Mouse (Mus musculus) heart, adult 2 months (tissue): ENCODE results near the gene Ppard. TPM values are rescaled to one million over a fixed set of nuclear protein-coding genes. Genes with fewer than 3 reads are reported as not detected.
A peak's percentile ranks its signal among the peaks of the same experiment; 100 is the strongest.

Source experiments
- DNase-seq, 2 experiments: peaks; one replicate each; pipeline ENCODE4 v3.0.0; 2021
- H3K27ac ChIP-seq: fragments of 200-600 bp; 2 replicates; pipeline ENCODE4 v1.8.1; 2022
- H3K27me3 ChIP-seq: fragments of 200-500 bp; 2 replicates; pipeline ENCODE4 v1.6.1; 2012; ENCODE audit warnings: mild to moderate bottlenecking, low read length, inconsistent platforms, mixed read lengths; ENCODE audit not compliant: control insufficient read depth, insufficient read depth
- H3K36me3 ChIP-seq: fragments of 200-500 bp; 2 replicates; pipeline ENCODE4 v1.6.1; 2012; ENCODE audit warnings: low read length, inconsistent platforms; ENCODE audit not compliant: control insufficient read depth, insufficient read depth
- H3K4me1 ChIP-seq: fragments of 200-500 bp; 2 replicates; pipeline ENCODE4 v1.6.1; 2011; ENCODE audit warnings: low read length; ENCODE audit not compliant: control insufficient read depth, insufficient read depth
- H3K4me3 ChIP-seq: fragments of 200-600 bp; 2 replicates; pipeline ENCODE4 v1.8.1; 2022
- H3K79me2 ChIP-seq: fragments of 200-500 bp; replicated peaks from 2 replicates; pipeline ENCODE4 v1.6.1; 2012; ENCODE audit warnings: mild to moderate bottlenecking, inconsistent platforms, low read length, moderate library complexity, mixed read lengths; ENCODE audit not compliant: control insufficient read depth, insufficient read depth
- H3K9ac ChIP-seq: fragments of 200-500 bp; 2 replicates; pipeline ENCODE4 v1.6.1; 2012; ENCODE audit warnings: low read depth, mild to moderate bottlenecking, control low read depth, inconsistent platforms, low read length, mixed read lengths
- CTCF ChIP-seq: fragments of 200-600 bp; IDR thresholded peaks from 2 replicates; pipeline ENCODE4 v1.8.1; 2022; ENCODE audit warnings: antibody characterized with exemption, mild to moderate bottlenecking, moderate library complexity
- EP300 ChIP-seq: fragments of 200-500 bp; IDR thresholded peaks from 2 replicates; pipeline ENCODE4 v1.6.1; 2011; ENCODE audit warnings: low read depth, low read length, control low read depth; ENCODE audit not compliant: insufficient read depth
- POLR2A ChIP-seq: fragments of 200-500 bp; IDR thresholded peaks from 2 replicates; pipeline ENCODE4 v1.6.1; 2011; ENCODE audit warnings: mild to moderate bottlenecking, low read depth, low read length, control low read depth; ENCODE audit not compliant: insufficient read depth
- WGBS: fragments of 180-500 bp; shearing (Covaris S2); methylation state at CpG from one replicate; pipeline ENCODE4 v1.1.7; 2018; 5-methylcytosine and 5-hydroxymethylcytosine counted together
- intact Hi-C: fragments of 180-260 bp; cut with DNase I; formaldehyde crosslinking; loops from one replicate; pipeline ENCODE4 v1.15.1; 2025
- polyA plus RNA-seq: library from polyadenylated mRNA; depleted of rRNA; stranded (reverse); fragments of >200 nt; gene quantifications from 2 replicates; pipeline ENCODE4 v1.2.3, GENCODE M21; 2012
- total RNA-seq, 2 experiments: library from RNA; stranded (reverse); gene quantifications; 2 replicates each; pipeline ENCODE4 v1.2.3; 2021

Gene Ppard
- total and polyA plus RNA-seq, 3 experiments = 31.5 to 35.9 (median 33.0) TPM

- Histone ChIP-seq H3K4me3 (peak overlapping the region; percentile 45), H3K27me3 (no peaks in the 10 kb centered on the region), H3K36me3 (no peaks in the 10 kb centered on the region), H3K4me1 (peaks cover 5% of the 10 kb centered on the region), H3K9ac (no peak overlapping the region), H3K27ac (peak overlapping the region; percentile 54; the same call in 1 of the 2 replicates), H3K79me2 (no peaks in the 10 kb centered on the region)
- WGBS = 27% methylated on average over 17 of the region's 17 CpGs
- peak in 1 of 2 experiments; percentile 36 for DNase-seq
- TF ChIP-seq POLR2A = no peak
- no peak for TF ChIP-seq EP300
- peak; percentile 51 for TF ChIP-seq CTCF
- intact Hi-C loops = loop anchor here (2.0 kb wide), 1 partner anchor 16 kb away; the partner anchor contains the start of gene Rpl10a
Measured at GRCm38 (mm10) chr17:28312232-28313211, 80.0 kb downstream of the Ppard start.

GRCm38 (mm10) chr17:28313212-28313879, 80.8 kb downstream of the Ppard start, which contains the start of gene Fance:
TSS of gene Fance (plus strand) at chr17:28313519.
- H3K27ac ChIP-seq = peak within 1 kb of the TSS; percentile 94
- no peaks in the 10 kb centered on the region for H3K27me3 ChIP-seq
- H3K4me1 ChIP-seq = peaks cover 5% of the 10 kb centered on the region
- peak within 1 kb of the TSS; percentile 92 for H3K4me3 ChIP-seq
- peak within 1 kb of the TSS; percentile 94 for H3K9ac ChIP-seq
- no peaks in the 10 kb centered on the region for H3K36me3 ChIP-seq
- H3K79me2 ChIP-seq = no peaks in the 10 kb centered on the region
- intact Hi-C loops = loop anchor here (2.0 kb wide), 1 partner anchor 15 kb away; the partner anchor contains the start of gene Rpl10a
- WGBS = 1% methylated on average over 69 of the region's 69 CpGs
- peak; percentile 92 to 96 for DNase-seq
- TF ChIP-seq POLR2A (peak; percentile 89), EP300 (0 out of 2 replicates have a peak, but pooled peaks have one; percentile 39), CTCF (peak; percentile 36)

GRCm38 (mm10) chr17:28313880-28314225, 81.4 kb downstream of the Ppard start:
- H3K27me3 ChIP-seq = no peaks in the 10 kb centered on the region
- no peaks in the 10 kb centered on the region for H3K36me3 ChIP-seq
- 2% methylated on average over 11 of the region's 11 CpGs for WGBS
- peak overlapping the region; percentile 94 for H3K9ac ChIP-seq
- intact Hi-C loops = loop anchor here (2.0 kb wide), 1 partner anchor 15 kb away; the partner anchor contains the start of gene Rpl10a
- H3K79me2 ChIP-seq = no peaks in the 10 kb centered on the region
- peak overlapping the region; percentile 92 for H3K4me3 ChIP-seq
- DNase-seq = no peak
- peak overlapping the region; percentile 94 for H3K27ac ChIP-seq
- no peak for TF ChIP-seq EP300
- no peak for TF ChIP-seq POLR2A
- TF ChIP-seq CTCF = no peak
- peaks cover 2% of the 10 kb centered on the region; the same call in 1 of the 2 replicates for H3K4me1 ChIP-seq

GRCm38 (mm10) chr17:28315611-28316160, 83.2 kb downstream of the Ppard start:
- Histone ChIP-seq H3K79me2 (no peaks in the 10 kb centered on the region), H3K9ac (no peak overlapping the region), H3K4me1 (peaks cover 2% of the 10 kb centered on the region; the same call in 1 of the 2 replicates), H3K27me3 (no peaks in the 10 kb centered on the region), H3K27ac (no peak overlapping the region), H3K4me3 (no peak overlapping the region), H3K36me3 (no peaks in the 10 kb centered on the region)
- WGBS = 78% methylated on average over 20 of the region's 20 CpGs
- DNase-seq = no peak
- intact Hi-C loops = no loop called here
- TF ChIP-seq EP300 (no peak), POLR2A (no peak), CTCF (no peak)

GRCm38 (mm10) chr17:28316476-28316875, 84.0 kb downstream of the Ppard start:
- no peak for DNase-seq
- Histone ChIP-seq H3K4me1 (peaks cover 2% of the 10 kb centered on the region; the same call in 1 of the 2 replicates), H3K27ac (no peak overlapping the region), H3K4me3 (no peak overlapping the region), H3K27me3 (no peaks in the 10 kb centered on the region), H3K79me2 (no peaks in the 10 kb centered on the region), H3K9ac (no peak overlapping the region), H3K36me3 (no peaks in the 10 kb centered on the region)
- TF ChIP-seq POLR2A = no peak
- TF ChIP-seq CTCF = peak; percentile 14; the same call in 1 of the 2 replicates
- intact Hi-C loops = no loop called here
- WGBS = 93% methylated on average over 9 of the region's 9 CpGs
